Mouse (Mus musculus) CH12.LX (cell line): ENCODE data around the gene Nxn. TPM values are rescaled to one million over a fixed set of nuclear protein-coding genes. Genes with fewer than 3 reads are reported as not detected.

ENCODE experiments used
- DNase-seq: peaks from one replicate; pipeline ENCODE4 v3.0.0-alpha.2; 2013; ENCODE audit errors: extremely low read depth
- H3K27ac ChIP-seq: 2 replicates; pipeline ENCODE4 v1.5.1; 2012; ENCODE audit warnings: low read depth, mild to moderate bottlenecking, control low read depth, moderate library complexity; ENCODE audit not compliant: insufficient read depth
- H3K27me3 ChIP-seq: replicated peaks from 2 replicates; pipeline ENCODE3; 2012; ENCODE audit warnings: inconsistent platforms
- H3K36me3 ChIP-seq, 2 experiments: replicated peaks in 1 of 2; 2 replicates each; pipeline versions ENCODE3 to v1.6.1; 2012; ENCODE audit warnings: inconsistent platforms in 1 of 2, low read length in 1 of 2, mild to moderate bottlenecking in 1 of 2, mixed read lengths in 1 of 2, moderate library complexity in 1 of 2; ENCODE audit not compliant: control insufficient read depth in 1 of 2, insufficient read depth in 1 of 2
- H3K4me1 ChIP-seq, 2 experiments: 2 replicates each; pipeline ENCODE4 v1.6.1; 2012; ENCODE audit warnings: inconsistent platforms in 1 of 2, moderate library complexity in 1 of 2; ENCODE audit not compliant: insufficient read depth in 2 of 2, control insufficient read depth in 1 of 2
- H3K4me2 ChIP-seq: 2 replicates; pipeline ENCODE4 v1.6.1; 2012; ENCODE audit warnings: low read depth, mild to moderate bottlenecking, control low read depth; ENCODE audit not compliant: poor library complexity, insufficient read depth, severe bottlenecking
- H3K4me3 ChIP-seq, 3 experiments: fragments of 150-350 bp in 1 of 3; sonication (generic) in 1 of 3; replicated peaks in 1 of 3; 2 replicates each; pipeline versions ENCODE3 to v1.5.1; 2011 to 2012; ENCODE audit warnings: low read depth in 2 of 3, low read length in 2 of 3, mild to moderate bottlenecking in 2 of 3, moderate library complexity in 2 of 3, control low read depth in 1 of 3, improper control_type of control experiment in 1 of 3, inconsistent platforms in 1 of 3, mixed read lengths in 1 of 3; ENCODE audit not compliant: poor library complexity in 1 of 3
- H3K79me2 ChIP-seq: replicated peaks from 2 replicates; pipeline ENCODE4 v1.6.1; 2012; ENCODE audit warnings: mild to moderate bottlenecking, moderate library complexity; ENCODE audit not compliant: control insufficient read depth, poor library complexity, insufficient read depth, severe bottlenecking; ENCODE audit errors: extremely low read depth
- H3K9ac ChIP-seq: 2 replicates; pipeline ENCODE4 v1.6.1; 2012; ENCODE audit warnings: low read depth, mild to moderate bottlenecking, control low read depth, moderate library complexity; ENCODE audit not compliant: insufficient read depth
- H3K9me3 ChIP-seq: replicated peaks from 2 replicates; pipeline ENCODE3; 2012; ENCODE audit warnings: low read length, inconsistent platforms, mixed read lengths
- CHD1 ChIP-seq: IDR thresholded peaks from 2 replicates; pipeline ENCODE4 v1.6.1; 2012; ENCODE audit warnings: low read depth, low read length, improper control_type of control experiment, inconsistent platforms
- ELF1 ChIP-seq: IDR thresholded peaks from 2 replicates; pipeline ENCODE4 v1.6.1; 2014; ENCODE audit warnings: low read depth, mild to moderate bottlenecking, inconsistent platforms, low read length, improper control_type of control experiment
- EP300 ChIP-seq: IDR thresholded peaks from 2 replicates; pipeline ENCODE4 v1.6.1; 2011; ENCODE audit warnings: low read length, improper control_type of control experiment
- ETS1 ChIP-seq: conservative IDR thresholded peaks from 2 replicates; pipeline ENCODE4 v1.6.1; 2012; ENCODE audit warnings: low read depth, mild to moderate bottlenecking, inconsistent platforms, low read length, improper control_type of control experiment, moderate library complexity
- JUND ChIP-seq: conservative IDR thresholded peaks from 2 replicates; pipeline ENCODE4 v1.6.1; 2011; ENCODE audit warnings: low read depth, low read length, improper control_type of control experiment
- MEF2A ChIP-seq: IDR thresholded peaks from 2 replicates; pipeline ENCODE4 v1.6.1; 2014; ENCODE audit warnings: low read depth, mild to moderate bottlenecking, inconsistent platforms, low read length, improper control_type of control experiment, borderline replicate concordance
- MYC ChIP-seq: IDR thresholded peaks from 2 replicates; pipeline ENCODE4 v1.6.1; 2011; ENCODE audit warnings: low read depth, mild to moderate bottlenecking, improper control_type of control experiment, low read length
- POLR2AphosphoS2 ChIP-seq: IDR thresholded peaks from 2 replicates; pipeline ENCODE4 v1.6.1; 2011; ENCODE audit warnings: low read depth, low read length, improper control_type of control experiment
- RAD21 ChIP-seq: IDR thresholded peaks from 2 replicates; pipeline ENCODE4 v1.6.1; 2011; ENCODE audit warnings: low read depth, mild to moderate bottlenecking, low read length, improper control_type of control experiment, moderate library complexity
- SIN3A ChIP-seq: IDR thresholded peaks from 2 replicates; pipeline ENCODE4 v1.6.1; 2012; ENCODE audit warnings: low read length, improper control_type of control experiment, inconsistent platforms
- SMC3 ChIP-seq: IDR thresholded peaks from 2 replicates; pipeline ENCODE4 v1.6.1; 2011; ENCODE audit warnings: low read depth, low read length, improper control_type of control experiment
- TBP ChIP-seq: conservative IDR thresholded peaks from 2 replicates; pipeline ENCODE4 v1.6.1; 2011; ENCODE audit warnings: low read depth, low read length, improper control_type of control experiment
- USF1 ChIP-seq: IDR thresholded peaks from 2 replicates; pipeline ENCODE4 v1.6.1; 2014; ENCODE audit warnings: low read depth, mild to moderate bottlenecking, inconsistent platforms, low read length, improper control_type of control experiment
- ZC3H11A ChIP-seq: IDR thresholded peaks from 2 replicates; pipeline ENCODE4 v1.6.1; 2012; ENCODE audit warnings: low read depth, mild to moderate bottlenecking, inconsistent platforms, low read length, improper control_type of control experiment
- ZMIZ1 ChIP-seq: IDR thresholded peaks from 2 replicates; pipeline ENCODE4 v1.6.1; 2012; ENCODE audit warnings: low read depth, mild to moderate bottlenecking, inconsistent platforms, low read length, improper control_type of control experiment
- dilution Hi-C: fragments of 300-500 bp; cut with MboI; formaldehyde crosslinking; loops from 2 replicates; pipeline ENCODE4 v1.14.3; 2020; ENCODE audit warnings: low sequenced_read_pairs; ENCODE audit not compliant: extremely low pct_unique_long_range_greater_than_20kb, extremely low pct_ligation_motif_present
- in situ Hi-C: fragments of 300-500 bp; cut with MboI; formaldehyde crosslinking; loops from 3 replicates; pipeline ENCODE4 v1.14.3; 2019; ENCODE audit warnings: low sequenced_read_pairs, low pct_ligation_motif_present, low pct_unique_long_range_greater_than_20kb, mixed read lengths
- polyA plus RNA-seq: library from polyadenylated mRNA; unstranded; fragments of >175 nt; gene quantifications from 2 replicates; pipeline ENCODE4 v1.2.1, GENCODE M21; 2012; ENCODE audit warnings: low read depth; ENCODE audit not compliant: insufficient read length
- total RNA-seq, 2 experiments: library from RNA; depleted of rRNA; stranded (reverse); fragments of 300-350 nt in 1 of 2; fragments of >200 nt in 1 of 2; gene quantifications; 2 replicates each; pipeline ENCODE4 v1.2.3; 2012 to 2014

The Nxn gene
- total and polyA plus RNA-seq, 3 experiments = 15.3 to 24.8 (median 19.2) TPM

DNA sequence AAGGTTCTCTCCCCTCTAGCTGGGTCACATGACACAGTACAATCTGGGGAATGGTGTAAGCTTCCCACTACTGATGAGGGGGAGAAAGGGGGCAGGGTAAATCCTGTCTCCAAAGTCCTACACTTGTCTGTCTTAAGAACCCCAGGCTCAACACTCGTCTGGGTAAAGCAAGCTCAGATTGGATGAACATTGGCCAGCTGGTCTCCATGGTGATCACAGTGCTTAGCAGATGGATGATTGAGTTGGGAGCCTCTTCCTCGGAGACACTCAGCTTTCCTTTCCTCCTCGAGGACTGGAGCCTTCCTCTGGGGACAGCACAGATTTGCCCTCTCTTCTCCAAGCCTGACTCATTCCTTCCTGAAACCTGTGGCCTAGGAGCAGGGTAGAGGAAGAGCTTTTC, 40.7 kb upstream of the Nxn start:
- Histone ChIP-seq H3K27me3 (no peaks in the 10 kb centered on the region), H3K9me3 (no peaks in the 10 kb centered on the region), H3K36me3 (peaks cover 40 to 95% of the 10 kb centered on the region in 2 experiments), H3K4me3 (no peak overlapping the region), H3K27ac (no peak overlapping the region), H3K4me1 (peaks cover 0 to 24% of the 10 kb centered on the region in 2 experiments; a peak in 2 of 4 replicates), H3K9ac (no peak overlapping the region), H3K79me2 (no peaks in the 10 kb centered on the region), H3K4me2 (no peak overlapping the region)
- in situ Hi-C loops (no loop called here), dilution Hi-C loops (no loop called here)
- TF ChIP-seq SIN3A (no peak), JUND (0 out of 2 replicates have a peak, but pooled peaks have one; percentile 21), MEF2A (no peak)
- peak; percentile 46 for DNase-seq

GRCm38 (mm10) chr11:76436864-76437437, 38.0 kb upstream of the Nxn start:
- no peak for DNase-seq
- peaks cover 0 to 26% of the 10 kb centered on the region in 2 experiments; a peak in 2 of 4 replicates for H3K4me1 ChIP-seq
- no peak overlapping the region for H3K27ac ChIP-seq
- H3K4me3 ChIP-seq = no peak overlapping the region
- no peak overlapping the region for H3K9ac ChIP-seq
- peaks cover 30 to 93% of the 10 kb centered on the region in 2 experiments for H3K36me3 ChIP-seq
- TF ChIP-seq MYC (no peak), EP300 (no peak), RAD21 (no peak)
- no peaks in the 10 kb centered on the region for H3K27me3 ChIP-seq
- H3K79me2 ChIP-seq = no peaks in the 10 kb centered on the region
- H3K4me2 ChIP-seq = no peak overlapping the region
- H3K9me3 ChIP-seq = no peaks in the 10 kb centered on the region
- dilution Hi-C loops (no loop called here), in situ Hi-C loops (no loop called here)

GRCm38 (mm10) chr11:76436009-76436408, 37.1 kb upstream of the Nxn start:
- Histone ChIP-seq H3K4me2 (no peak overlapping the region), H3K27ac (no peak overlapping the region), H3K9ac (no peak overlapping the region), H3K4me1 (peaks cover 0 to 26% of the 10 kb centered on the region in 2 experiments; a peak in 2 of 4 replicates), H3K4me3 (no peak overlapping the region), H3K27me3 (no peaks in the 10 kb centered on the region), H3K36me3 (peaks cover 30 to 92% of the 10 kb centered on the region in 2 experiments)
- in situ Hi-C loops = no loop called here
- TF ChIP-seq USF1 (no peak), POLR2AphosphoS2 (no peak), SMC3 (no peak), ZC3H11A (no peak), MEF2A (no peak), RAD21 (no peak), EP300 (no peak), MYC (no peak), ELF1 (no peak), CHD1 (no peak), ZMIZ1 (no peak), ETS1 (no peak), TBP (no peak)
- TF ChIP-seq, all 38 proteins: peak for 0
- DNase-seq = no peak
- dilution Hi-C loops = no loop called here
- Histone ChIP-seq H3K9me3 (no peaks in the 10 kb centered on the region), H3K79me2 (no peaks in the 10 kb centered on the region)
